Comparison of ENCODE assay signal across 25 mouse cellular contexts in the genomic region with DNA sequence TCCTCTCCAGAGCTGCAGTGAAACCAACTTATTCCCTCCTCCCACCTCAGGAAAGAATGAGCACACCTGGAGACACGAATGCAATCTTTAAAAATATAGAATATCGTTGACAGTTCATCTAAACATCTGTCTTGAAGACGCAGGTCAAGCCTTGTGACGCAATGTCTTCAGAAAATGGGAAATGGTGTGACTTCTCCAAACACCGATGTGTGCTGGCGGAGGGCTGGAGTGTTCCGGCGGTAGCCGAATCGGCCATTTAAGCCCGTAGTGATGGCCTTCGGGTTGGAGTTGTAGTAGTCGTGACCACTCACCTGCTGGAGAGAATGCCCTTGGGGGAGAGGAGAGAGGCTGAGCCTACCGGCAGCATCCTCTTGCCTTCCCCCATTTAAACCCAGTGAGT. TPM values are rescaled to one million over a fixed set of nuclear protein-coding genes. Genes with fewer than 3 reads are reported as not detected.
A peak's percentile ranks its signal among the peaks of the same experiment; 100 is the strongest.
DNase-seq lines count a peak whose midpoint lies in the region; ATAC-seq and TF ChIP-seq lines count a peak whose summit lies in the region.
"Had no signal": no experiment of that assay in that cellular context is flagged by ENCODE, and none has a peak within 500 bp of the region (broad histone marks: within the 10 kb centered on the region; RNA-seq: fewer than 3 reads in every experiment).

No protein-coding gene starts in this region.

- H3K9ac ChIP-seq in stomach, postnatal 0 days (ENCODE audit: low read length) = no peak overlapping the region
- H3K9ac ChIP-seq: embryonic facial prominence, embryonic 13.5 days; embryonic facial prominence, embryonic 15.5 days; forebrain, embryonic 12.5 days had no signal

- no peak overlapping the region for H3K4me2 ChIP-seq in stomach, postnatal 0 days (replicated peaks; ENCODE audit: low read depth)
- H3K4me2 ChIP-seq: embryonic facial prominence, embryonic 13.5 days; embryonic facial prominence, embryonic 15.5 days; forebrain, embryonic 12.5 days had no signal

- no peaks in the 10 kb centered on the region for H3K9me3 ChIP-seq in stomach, postnatal 0 days (ENCODE audit: control insufficient read depth, low read length)
- H3K9me3 ChIP-seq: embryonic facial prominence, embryonic 13.5 days; embryonic facial prominence, embryonic 15.5 days; forebrain, embryonic 10.5 days; forebrain, embryonic 12.5 days had no signal

- peak; percentile 34 for ATAC-seq in granulocyte monocyte progenitor cell, adult 5-6 weeks (replicated peaks; ENCODE audit: poor library complexity, severe bottlenecking)
- peak; percentile 56 for ATAC-seq in monocyte, adult 5-6 weeks (replicated peaks; ENCODE audit: insufficient number of reproducible peaks, low FRiP score, low TSS enrichment, poor library complexity, severe bottlenecking)
- ATAC-seq in stomach, postnatal 0 days (ENCODE audit: low FRiP score, low TSS enrichment) = no peak
- ATAC-seq: forebrain, embryonic 14.5 days; forebrain, embryonic 16.5 days; Patski had no signal

- no peaks in the 10 kb centered on the region for H3K27me3 ChIP-seq in stomach, postnatal 0 days (ENCODE audit: control insufficient read depth, insufficient read depth, low read length)
- H3K27me3 ChIP-seq: embryonic facial prominence, embryonic 13.5 days; embryonic facial prominence, embryonic 15.5 days; forebrain, embryonic 12.5 days; Patski had no signal

- no peak overlapping the region for H3K4me3 ChIP-seq in stomach, postnatal 0 days (ENCODE audit: low read depth, low read length)
- H3K4me3 ChIP-seq: embryonic facial prominence, embryonic 13.5 days; embryonic facial prominence, embryonic 15.5 days; erythroblast, embryonic 14.5 days; forebrain, embryonic 10.5 days; forebrain, embryonic 12.5 days had no signal

- no peak for TF ChIP-seq CTCF in stomach, postnatal 0 days (IDR thresholded peaks at IDR 0.05; ENCODE audit: low read depth)

- no peaks in the 10 kb centered on the region for H3K36me3 ChIP-seq in stomach, postnatal 0 days (ENCODE audit: control insufficient read depth, insufficient read depth, low read length)

- WGBS in stomach, postnatal 0 days = 77% methylated on average over 14 of the region's 14 CpGs

- DNase-seq in Muller cell, postnatal 12 days (ENCODE audit: inconsistent ontology term) = no peak
- DNase-seq in stomach, postnatal 0 days (ENCODE audit: low spot score) = no peak
- DNase-seq in ovary, postnatal 14 days (ENCODE audit: low spot score) = no peak
- DNase-seq: adrenal gland, adult 2 months; adrenal gland, postnatal 10 days; adrenal gland, postnatal 25 days; cerebellum, adult 11 months; cerebellum, adult 18-20 months; cerebellum, adult 8-10 months; cerebellum, adult 9-11 months; cerebellum, postnatal 14 days; cerebellum, postnatal 36 days; embryo, embryonic 11 days had no signal

- H3K4me1 ChIP-seq in stomach, postnatal 0 days (replicated peaks; ENCODE audit: control insufficient read depth, insufficient read depth) = no peaks in the 10 kb centered on the region
- H3K4me1 ChIP-seq: embryonic facial prominence, embryonic 13.5 days had no signal

- no peak overlapping the region for H3K27ac ChIP-seq in stomach, postnatal 0 days (replicated peaks)
- H3K27ac ChIP-seq: embryonic facial prominence, embryonic 13.5 days; embryonic facial prominence, embryonic 15.5 days; forebrain, embryonic 10.5 days; forebrain, embryonic 12.5 days had no signal

- no peak for TF ChIP-seq EP300 in stomach, postnatal 0 days (optimal IDR thresholded peaks at IDR 0.05)

RNA-seq across cellular contexts. Expression of gene 1700001P01Rik, which starts 4.3 kb away (rescaled TPM):
- not detected in 2 replicates for total RNA-seq in granulocyte monocyte progenitor cell, adult 5-6 weeks (2014; fragmentation: Nextera tagmentation)
- total RNA-seq in granulocyte monocyte progenitor cell, adult 5-6 weeks (2017) = not detected in 2 replicates
- not detected in 3 replicates for total RNA-seq in monocyte, adult 5-6 weeks (2017)
- not detected in 2 replicates for polyA plus RNA-seq in stomach, postnatal 0 days (2015; fragmentation: Nextera tagmentation; extraction: Ambion mirVana)
- total RNA-seq: adrenal gland, postnatal 25 days; common myeloid progenitor, adult 5-6 weeks had no signal
- polyA plus RNA-seq: adrenal gland, adult 2 months; embryonic facial prominence, embryonic 11.5 days; erythroblast, embryonic 14.5 days had no signal

RNA-seq across cellular contexts. Expression of gene Cwc25, which starts 5.1 kb away (rescaled TPM):
- total RNA-seq in granulocyte monocyte progenitor cell, adult 5-6 weeks (2014; fragmentation: Nextera tagmentation) = 9.0 and 13.0 TPM in 2 replicates
- 16.3 and 18.9 TPM in 2 replicates for total RNA-seq in granulocyte monocyte progenitor cell, adult 5-6 weeks (2017)
- 42.0 to 49.3 TPM (median 43.5 TPM) in 3 replicates for total RNA-seq in monocyte, adult 5-6 weeks (2017)
- polyA plus RNA-seq in stomach, postnatal 0 days (2015; fragmentation: Nextera tagmentation; extraction: Ambion mirVana) = 9.0 TPM in 2 replicates

RNA-seq across cellular contexts. Expression of gene Rpl23, which starts 10.8 kb away (rescaled TPM):
- 2,177 and 2,335 TPM in 2 replicates for total RNA-seq in granulocyte monocyte progenitor cell, adult 5-6 weeks (2014; fragmentation: Nextera tagmentation)
- total RNA-seq in granulocyte monocyte progenitor cell, adult 5-6 weeks (2017) = 2,263 and 3,329 TPM in 2 replicates
- total RNA-seq in monocyte, adult 5-6 weeks (2017) = 1,225 to 1,795 TPM (median 1,736 TPM) in 3 replicates
- 585 and 586 TPM in 2 replicates for polyA plus RNA-seq in stomach, postnatal 0 days (2015; fragmentation: Nextera tagmentation; extraction: Ambion mirVana)

RNA-seq across cellular contexts. Expression of gene Pip4k2b, which starts 26.9 kb away (rescaled TPM):
- total RNA-seq in granulocyte monocyte progenitor cell, adult 5-6 weeks (2014; fragmentation: Nextera tagmentation) = 23.4 and 28.1 TPM in 2 replicates
- total RNA-seq in granulocyte monocyte progenitor cell, adult 5-6 weeks (2017) = 16.6 and 20.8 TPM in 2 replicates
- total RNA-seq in monocyte, adult 5-6 weeks (2017) = 22.1 to 35.2 TPM (median 28.7 TPM) in 3 replicates
- 0.73 and 0.75 TPM in 2 replicates for polyA plus RNA-seq in stomach, postnatal 0 days (2015; fragmentation: Nextera tagmentation; extraction: Ambion mirVana)

RNA-seq across cellular contexts. Expression of gene Lasp1, which starts 27.4 kb away (rescaled TPM):
- 60.5 and 60.7 TPM in 2 replicates for total RNA-seq in granulocyte monocyte progenitor cell, adult 5-6 weeks (2014; fragmentation: Nextera tagmentation)
- 92.5 and 124 TPM in 2 replicates for total RNA-seq in granulocyte monocyte progenitor cell, adult 5-6 weeks (2017)
- total RNA-seq in monocyte, adult 5-6 weeks (2017) = 199 to 392 TPM (median 246 TPM) in 3 replicates
- polyA plus RNA-seq in stomach, postnatal 0 days (2015; fragmentation: Nextera tagmentation; extraction: Ambion mirVana) = 84.0 and 90.1 TPM in 2 replicates
